Mouse (Mus musculus) spleen, adult 2 months (tissue): ENCODE results near the gene Ncapd3.
A peak's percentile ranks its signal among the peaks of the same experiment; 100 is the strongest.

Experiments
- CTCF ChIP-seq: fragments of 200-500 bp; IDR thresholded peaks from 2 replicates; pipeline ENCODE4 v1.5.1; 2011; ENCODE audit warnings: mild to moderate bottlenecking, inconsistent platforms; ENCODE audit not compliant: insufficient read depth, insufficient read length, insufficient replicate concordance; ENCODE audit errors: extremely low read depth
- POLR2A ChIP-seq: fragments of 200-500 bp; IDR thresholded peaks from 2 replicates; pipeline ENCODE4 v1.6.1; 2011; ENCODE audit warnings: low read depth, low read length, inconsistent platforms

- TF ChIP-seq CTCF (peak; percentile 23; the same call in 1 of the 2 replicates), POLR2A (no peak)
Observed at GRCm38 (mm10) chr9:27106081-27106480, 76.1 kb downstream of the Ncapd3 start.
